Mouse (Mus musculus): ENCODE results near the gene Fjx1. TPM values are rescaled to one million over a fixed set of nuclear protein-coding genes. Genes with fewer than 3 reads are reported as not detected.

The Fjx1 gene
- polyA plus RNA-seq, 1 experiment from 2014 or later, result 40.5 TPM

Other genes with a start within 250 kb of the Fjx1 start
- 54.8 and 65.5 TPM in 2 replicates for gene Trim44, start 44.7 kb downstream of the Fjx1 start, polyA plus RNA-seq (2015; fragmentation: Nextera tagmentation; extraction: Ambion mirVana)
- gene Pamr1, start 97.5 kb upstream of the Fjx1 start, polyA plus RNA-seq (2015; fragmentation: Nextera tagmentation; extraction: Ambion mirVana), result 6.3 and 8.3 TPM in 2 replicates
- gene Slc1a2, start 206.2 kb upstream of the Fjx1 start, polyA plus RNA-seq (2015; fragmentation: Nextera tagmentation; extraction: Ambion mirVana), result 18.8 and 22.5 TPM in 2 replicates

Measured in neural tube, embryonic 13.5 days (tissue).